Mouse (Mus musculus): Measurements from ENCODE around the gene Gm20388.
"Not testable (repeated sequence)": the region's sequence is repeated elsewhere in the genome, so short reads cannot be mapped to it uniquely, and the experiment has no call there.

The Gm20388 gene

DNA sequence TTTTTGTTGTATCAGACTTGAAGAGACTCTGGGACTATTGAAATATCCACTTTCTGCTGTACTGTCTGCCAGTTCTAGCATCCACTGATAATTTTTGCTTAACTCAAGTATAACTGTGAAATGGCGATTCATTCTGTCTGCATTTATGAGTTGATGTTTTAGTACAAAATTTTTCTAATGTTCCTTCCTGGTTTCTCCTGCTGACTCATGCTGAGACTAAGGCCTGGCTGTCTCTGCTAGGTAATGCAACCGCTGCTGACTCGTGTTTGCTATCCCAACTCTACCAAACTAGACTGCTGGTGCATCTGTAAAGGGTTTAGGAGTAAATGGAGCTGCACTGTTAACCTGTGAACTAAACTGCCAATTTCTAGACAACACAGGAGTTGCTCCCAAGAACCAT lies 3556.8 kb downstream of the Gm20388 start:
- no peak for DNase-seq (ENCODE audit: low read depth in 2 of 2, low spot score in 2 of 2)

GRCm38 (mm10) chr8:123472991-123473390 lies 3562.3 kb downstream of the Gm20388 start:
- DNase-seq (ENCODE audit: low read depth in 2 of 2, low spot score in 2 of 2) = not testable (repeated sequence)

DNA sequence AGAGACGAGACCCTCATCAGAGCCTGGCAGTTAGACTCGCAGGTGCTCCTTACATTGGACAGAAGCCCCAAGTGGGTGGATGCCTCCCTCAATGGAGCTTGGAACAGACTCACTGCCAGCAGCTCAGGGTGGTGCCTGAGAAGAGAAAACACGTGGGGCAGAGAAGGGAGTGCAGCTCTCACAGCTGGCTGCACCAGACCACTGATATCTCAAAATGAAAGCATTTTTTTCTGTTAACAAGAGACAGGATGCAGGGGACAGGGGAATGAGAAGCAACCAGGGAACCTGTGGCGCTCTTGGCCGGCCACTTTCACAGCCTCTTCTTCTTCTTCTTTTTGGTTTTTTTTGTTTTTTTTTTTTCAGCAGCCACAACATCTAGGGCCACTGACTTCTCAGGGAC lies 3563.9 kb downstream of the Gm20388 start:
- not testable (repeated sequence) for DNase-seq (ENCODE audit: low read depth in 2 of 2, low spot score in 2 of 2)

GRCm38 (mm10) chr8:123476911-123477736 lies 3566.5 kb downstream of the Gm20388 start:
- peak in 1 of 2 experiments; percentile 4 for DNase-seq (ENCODE audit: low read depth in 2 of 2, low spot score in 2 of 2)

- DNase-seq (ENCODE audit: low read depth in 2 of 2, low spot score in 2 of 2) = peak; percentile 78 to 86
These were observed 3567.2 kb downstream of the Gm20388 start, which contains the start of gene Afg3l1 for GRCm38 (mm10) chr8:123477737-123478258. TSS of gene Afg3l1 (plus strand) at chr8:123477903.

DNA sequence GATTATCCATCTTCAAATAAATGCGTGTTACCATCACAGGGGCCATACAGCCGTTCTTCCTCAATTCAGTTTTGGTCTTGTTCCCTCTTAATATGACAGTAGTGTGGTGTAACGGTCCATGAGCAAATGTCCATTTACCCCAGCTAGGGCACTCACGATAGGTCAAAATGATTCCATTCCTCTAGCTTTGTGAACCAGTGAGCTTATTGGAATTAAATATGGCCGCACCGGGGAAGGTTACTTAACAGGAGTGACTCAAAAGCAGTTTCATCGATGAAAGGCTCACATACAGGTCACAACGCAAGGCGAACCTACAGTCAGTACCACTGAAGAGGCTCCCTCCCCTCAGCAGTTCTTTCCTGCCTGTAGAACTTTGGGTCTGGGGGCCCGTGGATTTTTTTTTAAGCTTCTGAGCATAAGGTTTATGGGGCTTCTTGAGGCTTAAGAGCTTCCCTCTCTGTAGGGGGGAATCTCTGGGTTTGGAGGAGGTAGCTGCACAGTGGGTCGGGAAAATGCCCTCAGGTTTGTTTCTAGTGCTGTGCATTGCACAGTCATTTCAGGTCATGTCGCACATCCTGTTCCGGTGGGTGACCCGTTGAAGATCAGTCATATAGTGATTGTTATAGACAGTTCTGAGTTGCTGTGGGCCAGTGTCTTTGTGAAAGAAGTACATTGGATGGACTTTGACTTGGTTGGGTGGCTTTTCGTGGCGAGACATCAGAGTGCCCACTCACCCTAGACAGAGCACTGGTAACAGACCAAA lies 3568.0 kb downstream of the Gm20388 start:
- DNase-seq (ENCODE audit: low read depth in 2 of 2, low spot score in 2 of 2) = peak in 1 of 2 experiments; percentile 15

DNA sequence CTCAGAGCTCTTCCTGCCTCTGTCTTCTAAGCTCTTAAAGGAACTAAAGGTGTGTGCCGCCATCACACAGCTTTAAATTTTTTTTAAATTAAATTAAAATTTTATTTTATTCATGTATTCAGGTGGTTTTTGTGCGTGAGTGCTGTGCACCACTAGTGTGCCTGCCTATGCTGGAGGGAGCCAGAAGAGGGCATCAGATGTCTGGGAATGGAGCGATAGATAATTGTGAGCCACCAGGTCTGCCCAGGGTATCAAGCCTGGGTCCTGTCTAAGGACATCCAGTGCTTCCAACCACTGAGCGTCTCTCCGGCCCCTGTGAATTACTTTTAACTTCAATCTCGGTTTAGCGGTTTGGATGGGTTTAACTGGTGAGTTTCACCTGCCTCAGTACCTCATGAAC lies 3572.0 kb downstream of the Gm20388 start:
- DNase-seq (ENCODE audit: low read depth in 2 of 2, low spot score in 2 of 2) = no peak

DNA sequence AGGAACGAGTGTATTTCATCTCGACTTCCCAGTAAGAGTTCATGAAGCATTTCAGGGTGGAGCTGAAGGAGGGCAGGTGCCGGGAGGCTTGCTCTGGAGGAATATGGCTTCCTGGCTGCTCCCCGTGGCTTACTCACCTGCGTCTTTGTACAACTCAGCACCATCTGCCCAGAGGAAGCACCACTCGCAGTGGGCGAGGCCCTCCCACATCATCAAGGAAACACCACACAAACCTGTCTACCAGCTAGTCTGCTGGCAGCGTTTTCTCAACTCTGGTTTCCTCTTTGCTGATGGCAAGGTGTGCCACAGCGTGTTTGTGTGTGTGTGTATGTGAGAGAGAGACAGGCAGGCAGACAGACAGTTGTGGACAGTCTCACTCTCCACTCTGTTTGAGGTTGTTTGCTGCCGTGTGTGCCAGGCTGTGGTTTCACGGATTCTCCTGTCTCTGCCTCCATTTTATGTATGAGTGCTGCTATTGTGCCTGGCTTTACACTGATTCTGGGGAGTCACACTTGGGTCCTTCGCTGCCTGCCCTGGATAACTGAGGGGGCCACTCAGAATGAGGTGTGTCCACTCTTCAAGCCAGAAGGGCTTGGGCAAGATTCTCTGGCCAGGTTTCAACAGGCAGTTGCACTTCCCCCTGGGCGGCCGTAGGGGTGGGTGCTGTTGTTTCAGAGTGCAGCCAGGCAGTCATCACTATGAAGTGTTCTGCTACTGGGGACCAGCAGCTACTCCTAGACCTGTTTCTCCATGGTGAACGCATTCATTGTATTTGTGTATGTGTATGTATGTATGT lies 3580.8 kb downstream of the Gm20388 start:
- DNase-seq (ENCODE audit: low read depth in 2 of 2, low spot score in 2 of 2) = no peak

GRCm38 (mm10) chr8:123492898-123493297 lies 3582.3 kb downstream of the Gm20388 start:
- DNase-seq (ENCODE audit: low read depth in 2 of 2, low spot score in 2 of 2) = no peak

DNA sequence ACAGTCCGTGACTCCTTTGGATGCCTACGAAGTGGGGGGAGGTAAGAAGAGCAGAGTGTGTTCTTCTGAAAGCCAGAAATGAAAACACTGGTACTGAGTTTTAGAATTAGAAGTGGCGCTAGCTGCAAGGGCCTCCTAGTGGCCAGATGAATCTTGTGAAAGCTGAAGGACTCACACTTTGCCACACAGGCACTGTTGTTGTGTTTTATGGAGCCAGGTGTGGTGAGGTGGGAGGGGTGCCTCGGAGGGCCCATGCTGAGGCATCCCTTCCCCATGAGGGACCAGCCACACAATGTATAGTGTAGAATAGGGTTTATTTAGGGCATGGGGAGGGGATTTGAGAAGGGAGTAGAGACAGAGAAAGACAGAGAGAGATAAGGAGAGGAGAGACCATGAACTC lies 3587.1 kb downstream of the Gm20388 start:
- no peak for DNase-seq (ENCODE audit: low read depth in 2 of 2, low spot score in 2 of 2)

DNA sequence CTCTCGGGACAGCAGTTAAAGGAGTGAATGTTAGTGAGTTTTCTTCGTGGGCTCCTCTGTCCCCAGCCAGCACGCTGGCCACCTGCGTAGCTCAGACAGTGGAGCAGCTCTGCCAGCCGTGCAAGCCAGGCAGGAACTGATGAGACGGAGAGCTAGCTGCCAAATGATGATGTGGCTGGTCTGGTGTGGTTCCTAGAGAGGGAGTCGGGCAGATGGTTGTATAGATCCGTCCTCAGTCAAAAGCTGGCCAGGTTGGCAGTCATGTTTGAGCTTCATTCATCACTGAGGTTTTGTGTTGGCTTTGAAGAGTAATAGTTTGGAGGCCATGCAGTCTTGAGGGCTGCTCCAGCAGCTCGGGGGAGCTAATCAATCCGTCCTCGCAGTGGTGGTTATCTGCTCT lies 3588.3 kb downstream of the Gm20388 start:
- DNase-seq (ENCODE audit: low read depth in 2 of 2, low spot score in 2 of 2) = no peak

GRCm38 (mm10) chr8:123499556-123499955 lies 3588.9 kb downstream of the Gm20388 start:
- no peak for DNase-seq (ENCODE audit: low read depth in 2 of 2, low spot score in 2 of 2)

- DNase-seq (ENCODE audit: low read depth in 2 of 2, low spot score in 2 of 2) = no peak
These were observed 3591.6 kb downstream of the Gm20388 start for GRCm38 (mm10) chr8:123502192-123502591.

GRCm38 (mm10) chr8:123503801-123504467 lies 3593.3 kb downstream of the Gm20388 start:
- DNase-seq (ENCODE audit: low read depth in 2 of 2, low spot score in 2 of 2) = no peak

DNA sequence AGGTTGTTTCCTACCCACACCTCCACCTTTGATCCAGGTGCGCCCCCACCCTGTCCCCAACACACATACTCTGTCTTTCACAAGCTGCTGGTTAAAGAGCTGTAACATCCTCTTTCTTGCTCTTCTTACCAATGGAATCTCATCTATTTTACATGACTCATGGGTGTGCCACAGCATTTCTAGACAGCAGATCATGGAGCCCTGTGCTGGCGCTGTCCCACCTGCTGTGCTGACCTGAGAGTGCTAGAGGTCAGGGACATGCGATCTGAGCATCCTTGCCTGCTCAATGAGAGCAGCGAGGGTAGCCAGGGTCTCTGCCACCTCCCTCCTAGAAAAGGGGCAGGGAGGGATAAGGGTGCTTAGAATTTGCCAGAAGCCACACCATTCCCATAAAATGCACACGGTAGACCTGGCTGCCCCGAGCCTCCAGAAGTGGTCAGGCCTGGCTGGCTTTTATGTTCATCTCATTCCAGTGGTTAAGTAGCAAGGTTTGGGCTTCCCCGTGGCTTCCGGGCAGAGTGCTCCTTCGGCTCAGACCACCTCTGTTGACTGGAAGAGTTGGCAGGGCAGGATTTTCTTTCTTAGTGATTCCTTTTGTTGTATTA lies 3594.1 kb downstream of the Gm20388 start:
- DNase-seq (ENCODE audit: low read depth in 2 of 2, low spot score in 2 of 2) = no peak

- no peak for DNase-seq (ENCODE audit: low read depth in 2 of 2, low spot score in 2 of 2)
These were observed 3594.6 kb downstream of the Gm20388 start for GRCm38 (mm10) chr8:123505267-123505666.

- DNase-seq (ENCODE audit: low read depth in 2 of 2, low spot score in 2 of 2) = no peak
These were observed 3595.1 kb downstream of the Gm20388 start for GRCm38 (mm10) chr8:123505695-123506094.

GRCm38 (mm10) chr8:123507153-123507552 lies 3596.5 kb downstream of the Gm20388 start:
- DNase-seq (ENCODE audit: low read depth in 2 of 2, low spot score in 2 of 2) = no peak

GRCm38 (mm10) chr8:123510819-123511218 lies 3600.2 kb downstream of the Gm20388 start:
- no peak for DNase-seq (ENCODE audit: low read depth in 2 of 2, low spot score in 2 of 2)

DNA sequence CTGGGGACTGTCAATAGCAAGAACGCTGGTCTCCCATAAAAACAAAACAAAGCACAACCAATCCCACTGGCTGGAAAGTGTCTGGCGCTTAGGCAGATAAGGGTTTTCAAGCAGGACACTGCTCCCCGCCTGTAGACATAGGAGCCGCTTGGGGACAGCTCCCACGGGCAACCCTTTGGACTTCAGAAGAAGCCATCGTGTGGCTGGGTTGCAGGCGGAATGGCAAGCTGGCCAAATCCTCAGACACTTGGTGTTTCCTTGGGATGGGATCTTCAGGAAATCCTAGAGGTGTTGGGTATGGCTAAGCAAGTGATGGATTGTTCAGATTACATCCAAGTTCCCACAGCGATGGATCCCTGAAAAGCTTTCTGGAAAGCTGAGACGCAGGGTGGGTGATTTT lies 3603.5 kb downstream of the Gm20388 start:
- no peak for DNase-seq (ENCODE audit: low read depth in 2 of 2, low spot score in 2 of 2)
